Mouse (Mus musculus) forebrain, embryonic 12.5 days (tissue): ENCODE measurements around the gene Srrm2. TPM values are rescaled to one million over a fixed set of nuclear protein-coding genes. Genes with fewer than 3 reads are reported as not detected.
"Not testable (repeated sequence)": the region's sequence is repeated elsewhere in the genome, so short reads cannot be mapped to it uniquely, and the experiment has no call there.

Experiments used
- ATAC-seq: fragments of 200-750 bp; cut with Nextera tagmentation; 2 replicates; pipeline ENCODE4 v1.8.0; 2017; ENCODE audit warnings: moderate TSS enrichment; ENCODE audit not compliant: low FRiP score
- H3K27ac ChIP-seq: fragments of 300-500 bp; sonication (generic); 2 replicates; pipeline ENCODE4 v1.5.1; 2016; ENCODE audit warnings: mild to moderate bottlenecking
- H3K27me3 ChIP-seq: fragments of 300-500 bp; sonication (generic); 2 replicates; pipeline ENCODE4 v1.6.1; 2016; ENCODE audit warnings: mild to moderate bottlenecking
- H3K36me3 ChIP-seq: fragments of 300-500 bp; sonication (generic); replicated peaks from 2 replicates; pipeline ENCODE4 v1.6.1; 2016; ENCODE audit warnings: mild to moderate bottlenecking
- H3K4me1 ChIP-seq: fragments of 300-500 bp; sonication (generic); 2 replicates; pipeline ENCODE4 v1.6.1; 2016
- H3K4me2 ChIP-seq: fragments of 300-500 bp; sonication (generic); 2 replicates; pipeline ENCODE4 v1.6.1; 2016; ENCODE audit warnings: mild to moderate bottlenecking, moderate library complexity
- H3K4me3 ChIP-seq: fragments of 300-500 bp; sonication (generic); replicated peaks from 2 replicates; pipeline ENCODE4 v1.5.1; 2016; ENCODE audit warnings: mild to moderate bottlenecking
- H3K9ac ChIP-seq: fragments of 300-500 bp; sonication (generic); 2 replicates; pipeline ENCODE4 v1.6.1; 2016; ENCODE audit warnings: mild to moderate bottlenecking
- H3K9me3 ChIP-seq: fragments of 300-500 bp; sonication (generic); 2 replicates; pipeline ENCODE4 v1.6.1; 2016
- WGBS: fragments of 180-500 bp; shearing (Covaris S2); methylation state at CpG from one replicate; pipeline ENCODE4 v1.1.7; 2016; 5-methylcytosine and 5-hydroxymethylcytosine counted together
- polyA plus RNA-seq: library from polyadenylated mRNA; unstranded; fragments of >200 nt; fragmentation: Nextera tagmentation; extraction: Ambion mirVana; gene quantifications from 2 replicates; pipeline ENCODE4 v1.2.1, GENCODE M21; 2016

Gene Srrm2
- polyA plus RNA-seq, 1 experiment from 2014 or later, result 697 TPM

DNA sequence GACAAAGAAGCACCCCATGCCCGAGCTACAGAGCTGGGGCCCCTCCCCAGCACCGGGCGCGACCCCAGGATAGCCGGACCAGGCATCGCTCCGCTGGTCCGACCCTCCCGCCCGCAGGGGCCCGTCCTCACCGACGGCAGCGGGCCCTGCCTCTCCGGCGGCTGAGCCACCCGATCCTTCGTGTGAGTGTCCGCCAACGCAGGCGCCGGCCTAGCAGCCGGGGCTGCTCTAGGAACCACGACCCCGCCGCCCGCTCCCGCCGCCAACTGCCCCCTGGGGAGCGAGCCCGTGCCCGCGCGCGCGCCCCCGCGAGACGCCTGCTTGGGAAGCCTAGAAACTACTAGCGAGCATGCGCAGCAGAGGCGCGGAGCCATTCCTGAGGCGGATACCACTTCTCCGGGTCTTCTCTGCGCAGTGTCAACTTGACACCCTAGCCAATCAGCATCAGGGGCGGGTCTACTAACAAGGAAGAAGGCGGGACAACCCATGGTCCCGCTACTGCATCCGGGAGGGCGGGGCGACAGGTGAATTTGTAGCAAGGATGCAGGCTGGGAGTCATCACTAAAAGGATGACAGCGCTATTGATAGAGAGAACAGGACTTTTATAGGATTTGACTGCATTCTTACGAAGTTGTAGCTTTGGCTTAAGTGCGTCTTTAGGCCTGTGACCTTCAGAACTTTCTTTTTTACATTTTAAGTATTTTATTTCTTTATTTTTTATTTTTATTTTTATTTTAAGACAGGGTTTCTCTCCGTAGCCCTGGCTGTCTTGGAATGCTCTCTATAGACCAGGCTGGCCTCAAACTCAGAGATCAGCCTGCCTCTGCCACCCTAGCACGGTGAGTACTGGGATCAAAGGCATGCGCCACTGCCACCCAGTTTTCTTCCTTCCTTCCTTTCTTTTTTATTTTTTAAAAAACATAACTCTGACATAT, 18.8 kb upstream of the Srrm2 start, which contains the start of gene Flywch1:
Flywch1 (minus strand) TSS at position 319 of the 935 bp plus-strand sequence.
- Histone ChIP-seq H3K9ac (peak within 1 kb of the TSS; percentile 94), H3K4me3 (peak within 1 kb of the TSS; percentile 89), H3K4me1 (peaks cover 19% of the 10 kb centered on the region), H3K4me2 (peak within 1 kb of the TSS; percentile 64), H3K36me3 (peaks cover 14% of the 10 kb centered on the region), H3K27ac (peak within 1 kb of the TSS; percentile 88), H3K27me3 (no peaks in the 10 kb centered on the region), H3K9me3 (no peaks in the 10 kb centered on the region)
- WGBS, result 3% methylated on average over 58 of the region's 58 CpGs
- ATAC-seq, result peak; percentile 98

DNA sequence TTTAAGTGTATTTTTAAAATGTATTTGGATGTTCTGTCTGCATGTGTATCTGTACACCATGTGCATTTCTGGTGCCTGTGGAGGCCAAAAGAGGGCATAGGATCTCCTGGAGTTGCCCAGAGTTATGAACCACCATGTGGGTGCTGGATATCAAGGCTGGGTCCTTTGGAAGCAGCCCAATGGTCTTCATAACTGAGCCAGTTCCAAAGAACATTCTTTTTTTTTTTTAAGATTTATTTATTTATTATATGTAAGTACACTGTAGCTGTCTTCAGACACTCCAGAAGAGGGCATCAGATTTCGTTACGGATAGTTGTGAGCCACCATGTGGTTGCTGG, 18.1 kb upstream of the Srrm2 start:
- not testable (repeated sequence) for H3K9me3 ChIP-seq, H3K27ac ChIP-seq, ATAC-seq, H3K27me3 ChIP-seq, H3K9ac ChIP-seq
- peak overlapping the region; percentile 89; the same call in 1 of the 2 replicates for H3K4me3 ChIP-seq
- H3K4me2 ChIP-seq, result peak overlapping the region; percentile 64
- H3K4me1 ChIP-seq, result peaks cover 19% of the 10 kb centered on the region
- H3K36me3 ChIP-seq, result peaks cover 14% of the 10 kb centered on the region
- 87% methylated on average over 2 of the region's 2 CpGs for WGBS

DNA sequence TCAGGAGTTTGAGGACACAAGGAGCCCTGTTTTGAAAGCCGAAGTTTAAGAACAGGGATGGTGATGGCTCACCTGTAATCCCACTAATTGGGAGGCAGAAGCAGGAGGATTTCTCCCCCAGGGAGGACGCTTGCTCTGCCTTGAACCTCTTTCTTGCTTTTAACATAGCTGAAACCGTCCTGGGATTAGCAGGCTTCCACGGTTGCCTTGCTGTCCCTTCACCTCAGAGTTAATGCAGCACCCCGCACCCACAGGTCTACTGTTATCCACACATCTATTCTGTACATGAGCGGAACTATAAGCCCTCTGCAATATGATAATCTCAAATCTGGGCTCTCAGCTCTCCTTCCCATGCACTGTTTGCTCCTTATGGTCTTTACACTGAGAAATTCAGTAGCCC, 16.7 kb upstream of the Srrm2 start:
- Histone ChIP-seq H3K4me2 (no peak overlapping the region), H3K4me1 (peaks cover 19% of the 10 kb centered on the region), H3K4me3 (no peak overlapping the region), H3K9ac (no peak overlapping the region), H3K36me3 (peaks cover 4% of the 10 kb centered on the region), H3K27me3 (no peaks in the 10 kb centered on the region), H3K27ac (no peak overlapping the region), H3K9me3 (no peaks in the 10 kb centered on the region)
- ATAC-seq, result no peak
- 77% methylated on average over 6 of the region's 6 CpGs for WGBS

DNA sequence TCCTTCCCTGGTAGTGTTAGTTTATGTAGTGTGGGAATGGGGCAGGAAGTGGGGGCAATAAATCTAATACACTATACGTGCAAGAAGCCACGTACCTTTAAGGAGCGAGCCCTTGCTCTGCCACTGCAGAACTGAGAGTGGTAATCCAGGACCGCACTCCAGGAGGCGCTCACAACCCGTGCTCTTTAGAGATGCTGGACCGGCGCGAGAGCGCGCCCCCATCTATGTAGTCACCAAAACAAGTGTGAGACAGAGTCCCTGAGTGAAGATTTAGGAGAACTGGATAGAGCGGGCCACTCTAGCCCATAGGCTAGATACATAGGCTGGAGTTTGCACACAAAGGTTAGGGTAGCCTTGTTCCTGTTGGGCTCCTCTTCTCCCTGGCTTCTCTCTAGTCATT, 16.2 kb upstream of the Srrm2 start:
- peak; percentile 25; the same call in 1 of the 2 replicates for ATAC-seq
- no peak overlapping the region for H3K4me3 ChIP-seq
- WGBS, result 4% methylated on average over 12 of the region's 12 CpGs
- no peak overlapping the region for H3K27ac ChIP-seq
- H3K9ac ChIP-seq, result no peak overlapping the region
- H3K4me1 ChIP-seq, result peaks cover 19% of the 10 kb centered on the region
- H3K27me3 ChIP-seq, result no peaks in the 10 kb centered on the region
- no peaks in the 10 kb centered on the region for H3K9me3 ChIP-seq
- H3K36me3 ChIP-seq, result peaks cover 1% of the 10 kb centered on the region; the same call in 1 of the 2 replicates
- no peak overlapping the region for H3K4me2 ChIP-seq

DNA sequence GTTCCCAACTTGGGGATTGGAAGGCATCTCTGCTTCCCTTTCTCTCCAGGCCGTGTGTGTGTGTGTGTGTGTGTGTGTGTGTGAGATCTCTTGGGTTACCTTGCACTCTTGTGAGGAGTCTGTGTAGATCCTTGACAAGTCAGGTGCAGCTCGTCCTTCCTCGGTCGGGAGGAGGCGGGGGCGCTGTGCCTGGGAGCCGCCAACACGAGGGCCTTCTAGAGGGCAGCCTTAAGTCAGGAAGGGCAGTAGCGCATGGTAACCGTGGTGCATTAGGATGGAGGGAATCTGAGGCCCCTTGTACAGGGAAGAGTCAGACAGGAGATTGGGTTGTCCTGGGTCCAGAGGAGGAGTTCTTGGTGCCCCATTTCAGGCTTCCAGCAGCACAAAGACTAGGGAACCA, 14.1 kb upstream of the Srrm2 start:
- no peaks in the 10 kb centered on the region for H3K27me3 ChIP-seq
- ATAC-seq, result no peak

DNA sequence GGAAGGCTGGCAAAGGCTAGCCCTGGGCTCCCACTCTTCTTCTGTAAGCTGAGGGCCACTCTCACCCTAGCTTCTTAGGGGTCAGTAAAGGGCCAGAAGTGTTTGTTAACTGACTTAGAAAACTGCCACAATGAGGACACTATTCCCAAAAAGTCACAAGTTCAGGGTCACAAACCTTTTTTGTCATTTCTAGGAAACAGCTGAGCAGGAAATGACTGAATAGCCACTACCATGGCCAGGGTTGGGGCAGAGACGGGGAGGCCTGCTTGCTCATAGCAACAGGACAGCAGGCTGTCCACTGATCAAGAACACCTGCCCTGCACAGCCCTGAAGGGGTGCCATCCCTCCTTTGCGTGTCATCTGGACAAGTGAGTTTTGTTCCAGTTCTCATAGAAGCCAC, 13.2 kb upstream of the Srrm2 start:
- no peaks in the 10 kb centered on the region for H3K9me3 ChIP-seq
- H3K4me3 ChIP-seq, result no peak overlapping the region
- no peak overlapping the region for H3K4me2 ChIP-seq
- WGBS, result 81% methylated on average over 2 of the region's 2 CpGs
- no peak overlapping the region for H3K27ac ChIP-seq
- H3K27me3 ChIP-seq, result no peaks in the 10 kb centered on the region
- ATAC-seq, result no peak
- no peaks in the 10 kb centered on the region; the same call in 1 of the 2 replicates for H3K36me3 ChIP-seq
- H3K4me1 ChIP-seq, result peaks cover 3% of the 10 kb centered on the region; the same call in 1 of the 2 replicates
- no peak overlapping the region for H3K9ac ChIP-seq

More for the DNA sequence above, 14.1 kb upstream of the Srrm2 start:
- Histone ChIP-seq H3K4me1 (peaks cover 6% of the 10 kb centered on the region; the same call in 1 of the 2 replicates), H3K36me3 (no peaks in the 10 kb centered on the region; the same call in 1 of the 2 replicates), H3K9me3 (no peaks in the 10 kb centered on the region), H3K4me2 (no peak overlapping the region), H3K4me3 (no peak overlapping the region), H3K27ac (no peak overlapping the region), H3K9ac (no peak overlapping the region)
- WGBS, result 79% methylated on average over 10 of the region's 10 CpGs

DNA sequence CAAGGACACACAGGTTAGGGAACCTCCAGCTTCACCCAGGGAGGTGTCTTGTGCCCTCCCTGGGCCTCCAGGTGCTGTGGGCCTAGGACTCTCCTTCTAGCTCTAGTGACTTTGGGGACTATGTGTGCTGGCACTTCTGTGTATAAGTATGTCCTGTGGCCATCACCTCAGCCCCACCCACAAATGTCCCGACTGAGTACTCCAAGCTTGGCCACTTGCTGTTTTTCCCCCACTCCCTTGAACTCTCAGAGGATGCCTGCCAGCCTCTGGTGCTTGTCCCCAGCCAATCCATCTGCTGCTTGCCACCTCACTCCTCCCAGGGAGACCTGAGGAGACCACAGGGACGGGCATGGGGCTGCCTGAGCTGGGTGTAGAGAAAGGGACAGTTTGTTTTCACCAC, 11.9 kb upstream of the Srrm2 start:
- no peak overlapping the region for H3K4me3 ChIP-seq
- ATAC-seq, result no peak
- H3K36me3 ChIP-seq, result no peaks in the 10 kb centered on the region; the same call in 1 of the 2 replicates
- no peaks in the 10 kb centered on the region for H3K9me3 ChIP-seq
- H3K27me3 ChIP-seq, result no peaks in the 10 kb centered on the region
- H3K4me2 ChIP-seq, result no peak overlapping the region
- peaks cover 3% of the 10 kb centered on the region; the same call in 1 of the 2 replicates for H3K4me1 ChIP-seq
- no peak overlapping the region for H3K27ac ChIP-seq
- no peak overlapping the region for H3K9ac ChIP-seq
- 50% methylated on average over 2 of the region's 2 CpGs for WGBS

DNA sequence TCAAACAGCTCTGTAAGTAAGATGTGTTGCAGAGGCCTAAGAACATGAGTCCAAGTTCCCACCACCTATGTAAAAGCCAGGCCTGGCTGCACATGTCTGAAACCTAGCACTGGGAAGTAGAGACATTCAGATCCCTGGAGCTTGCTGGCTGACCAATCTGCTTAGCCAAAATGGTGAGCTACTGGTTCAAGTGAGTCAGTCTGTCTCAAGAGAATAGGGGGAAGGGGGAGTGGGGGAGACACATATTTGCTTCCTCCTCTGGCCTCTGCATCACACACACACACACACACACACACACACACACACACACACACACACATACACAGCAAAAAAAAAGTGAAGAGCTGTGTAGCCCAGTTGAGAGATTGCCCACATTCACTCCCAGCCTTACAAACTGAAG, 7.0 kb upstream of the Srrm2 start:
- Histone ChIP-seq H3K4me3 (no peak overlapping the region), H3K36me3 (no peaks in the 10 kb centered on the region), H3K27me3 (no peaks in the 10 kb centered on the region), H3K4me1 (peaks cover 5% of the 10 kb centered on the region; the same call in 1 of the 2 replicates), H3K9ac (no peak overlapping the region), H3K27ac (no peak overlapping the region), H3K9me3 (no peaks in the 10 kb centered on the region), H3K4me2 (no peak overlapping the region)
- ATAC-seq, result no peak

DNA sequence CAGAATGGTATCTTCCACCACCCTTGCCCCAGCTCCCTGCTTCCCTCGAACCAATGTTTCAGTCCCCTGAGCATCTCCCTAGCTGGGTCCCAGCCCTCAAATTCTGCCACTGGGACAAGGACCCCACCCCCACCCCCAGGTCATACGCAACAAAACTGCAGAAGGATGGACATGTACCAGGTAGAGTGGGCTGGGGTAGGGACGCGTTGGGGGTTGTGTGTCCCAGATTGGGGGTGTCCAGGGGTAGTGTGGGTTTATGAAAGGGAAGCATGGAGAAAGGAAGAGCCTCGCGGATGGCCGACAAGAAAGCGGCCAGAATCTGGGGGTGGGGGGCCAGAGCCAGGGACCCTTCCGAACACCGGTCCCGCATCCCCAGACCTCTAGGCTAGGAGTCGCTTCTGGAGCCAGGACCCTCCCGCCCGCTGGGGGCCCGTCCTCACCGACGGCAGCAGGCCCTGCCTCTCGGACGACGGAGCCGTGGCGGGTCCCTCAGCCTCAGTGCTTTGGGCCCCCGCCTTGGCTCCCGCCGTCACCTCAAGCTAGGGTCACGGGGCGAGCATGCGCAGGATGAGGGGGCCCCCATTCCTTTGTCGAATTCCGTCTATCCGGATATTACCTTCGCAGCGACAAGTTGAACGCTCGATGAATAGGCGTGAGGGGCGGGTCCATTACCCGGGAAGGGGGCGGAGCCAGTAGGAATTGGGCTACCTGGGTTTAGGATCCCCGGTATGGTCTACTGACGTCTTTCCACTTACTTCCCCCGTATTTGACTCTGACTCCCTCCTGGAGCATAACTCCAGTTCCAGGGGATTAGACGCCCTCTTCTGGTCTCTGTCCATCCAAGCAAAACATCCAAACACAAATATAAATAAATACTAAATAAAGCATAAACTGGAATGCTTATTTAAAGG, 4.5 kb upstream of the Srrm2 start, which contains the start of gene Flywch2:
Flywch2 (minus strand) TSS at position 521 of the 911 bp plus-strand sequence.
- Histone ChIP-seq H3K27ac (peak within 1 kb of the TSS; percentile 68; the same call in 1 of the 2 replicates), H3K4me2 (peak within 1 kb of the TSS; percentile 83), H3K4me1 (peaks cover 19% of the 10 kb centered on the region), H3K9ac (peak within 1 kb of the TSS; percentile 78), H3K9me3 (no peaks in the 10 kb centered on the region), H3K4me3 (peak within 1 kb of the TSS; percentile 58), H3K27me3 (no peaks in the 10 kb centered on the region), H3K36me3 (no peaks in the 10 kb centered on the region)
- peak; percentile 80 for ATAC-seq
- WGBS, result 2% methylated on average over 43 of the region's 43 CpGs

DNA sequence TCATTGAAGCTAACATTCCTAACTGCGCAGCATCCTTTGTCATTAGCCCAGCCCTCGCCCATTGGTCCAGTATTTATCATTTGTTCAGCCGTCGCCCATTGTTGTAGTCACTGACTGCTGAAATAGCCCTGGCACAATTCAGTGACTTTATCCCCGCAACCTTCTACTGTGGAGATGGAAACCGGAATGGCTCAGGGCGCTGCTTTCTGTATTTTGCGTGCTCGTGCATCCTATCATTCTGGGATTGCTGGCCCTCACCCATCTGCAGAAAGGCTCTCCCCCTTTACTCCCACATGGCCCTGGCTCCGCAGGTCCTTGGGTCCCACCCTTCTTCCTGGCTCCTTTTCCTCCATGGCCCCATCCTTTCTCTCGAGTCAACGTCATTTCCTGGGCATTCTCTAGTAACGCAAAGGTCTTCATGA, 3.8 kb upstream of the Srrm2 start:
- H3K27me3 ChIP-seq, result no peaks in the 10 kb centered on the region
- H3K9me3 ChIP-seq, result no peaks in the 10 kb centered on the region
- H3K4me1 ChIP-seq, result peaks cover 24% of the 10 kb centered on the region
- ATAC-seq, result peak; percentile 53
- H3K36me3 ChIP-seq, result no peaks in the 10 kb centered on the region
- peak overlapping the region; percentile 58 for H3K4me3 ChIP-seq
- H3K27ac ChIP-seq, result peak overlapping the region; percentile 68; the same call in 1 of the 2 replicates
- peak overlapping the region; percentile 83 for H3K4me2 ChIP-seq
- 16% methylated on average over 13 of the region's 13 CpGs for WGBS
- H3K9ac ChIP-seq, result no peak overlapping the region

DNA sequence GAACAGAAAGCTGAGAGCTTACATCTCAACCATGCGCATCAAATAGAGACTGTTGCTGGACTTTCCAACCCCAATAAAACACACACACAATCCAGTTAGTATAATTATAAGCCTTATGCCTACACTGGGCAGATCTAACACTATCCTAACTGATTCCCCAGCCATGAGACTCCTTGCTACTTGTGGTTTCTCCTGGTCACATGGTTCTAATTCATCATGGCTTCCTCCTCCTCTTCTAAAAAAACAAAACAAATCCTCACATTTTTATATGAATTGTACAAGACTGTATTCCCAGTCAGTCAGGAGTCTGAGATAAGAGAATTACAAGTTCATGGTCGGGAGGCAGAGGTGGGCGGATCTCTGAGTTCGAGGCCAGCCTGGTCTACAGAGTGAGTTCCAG, 1.4 kb upstream of the Srrm2 start:
- Histone ChIP-seq H3K9me3 (no peaks in the 10 kb centered on the region), H3K4me3 (no peak overlapping the region), H3K36me3 (no peaks in the 10 kb centered on the region), H3K27ac (no peak overlapping the region), H3K4me1 (peaks cover 27% of the 10 kb centered on the region), H3K27me3 (no peaks in the 10 kb centered on the region), H3K4me2 (no peak overlapping the region), H3K9ac (no peak overlapping the region)
- WGBS, result 90% methylated on average over 4 of the region's 4 CpGs
- ATAC-seq, result no peak

DNA sequence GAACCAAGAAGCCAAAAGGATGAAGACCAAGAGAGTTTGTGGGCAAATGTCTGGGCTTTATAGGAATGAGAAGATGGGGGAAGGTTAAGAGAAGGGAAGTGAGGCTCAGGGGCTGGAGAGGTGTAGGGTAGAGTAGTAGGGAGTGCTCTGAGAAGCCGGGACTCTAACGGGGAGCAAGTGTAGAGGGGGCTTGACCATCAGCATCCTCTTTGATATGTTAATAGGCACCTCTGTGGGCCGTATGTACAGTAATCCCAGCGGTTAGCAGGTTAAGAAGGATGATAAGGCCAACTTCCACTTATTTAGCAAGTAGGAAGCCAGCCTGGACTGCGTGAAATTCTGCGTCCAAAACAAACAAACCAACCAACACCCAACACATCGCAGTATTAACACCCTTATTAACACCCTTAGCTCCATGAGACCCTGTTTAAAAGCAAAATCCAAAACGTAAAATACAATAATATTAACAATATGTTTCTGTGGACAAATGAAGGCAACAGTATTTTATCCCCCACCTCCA, 523 bp upstream of the Srrm2 start:
- H3K4me1 ChIP-seq, result peaks cover 27% of the 10 kb centered on the region
- no peak for ATAC-seq
- peak overlapping the region; percentile 94 for H3K27ac ChIP-seq
- WGBS, result 9% methylated on average over 8 of the region's 8 CpGs
- H3K9ac ChIP-seq, result peak overlapping the region; percentile 74
- H3K4me3 ChIP-seq, result peak overlapping the region; percentile 39
- H3K36me3 ChIP-seq, result no peaks in the 10 kb centered on the region
- no peaks in the 10 kb centered on the region for H3K9me3 ChIP-seq
- H3K4me2 ChIP-seq, result peak overlapping the region; percentile 74
- no peaks in the 10 kb centered on the region for H3K27me3 ChIP-seq
